ENCODE assay signal across 13 mouse cellular contexts in the genomic region with DNA sequence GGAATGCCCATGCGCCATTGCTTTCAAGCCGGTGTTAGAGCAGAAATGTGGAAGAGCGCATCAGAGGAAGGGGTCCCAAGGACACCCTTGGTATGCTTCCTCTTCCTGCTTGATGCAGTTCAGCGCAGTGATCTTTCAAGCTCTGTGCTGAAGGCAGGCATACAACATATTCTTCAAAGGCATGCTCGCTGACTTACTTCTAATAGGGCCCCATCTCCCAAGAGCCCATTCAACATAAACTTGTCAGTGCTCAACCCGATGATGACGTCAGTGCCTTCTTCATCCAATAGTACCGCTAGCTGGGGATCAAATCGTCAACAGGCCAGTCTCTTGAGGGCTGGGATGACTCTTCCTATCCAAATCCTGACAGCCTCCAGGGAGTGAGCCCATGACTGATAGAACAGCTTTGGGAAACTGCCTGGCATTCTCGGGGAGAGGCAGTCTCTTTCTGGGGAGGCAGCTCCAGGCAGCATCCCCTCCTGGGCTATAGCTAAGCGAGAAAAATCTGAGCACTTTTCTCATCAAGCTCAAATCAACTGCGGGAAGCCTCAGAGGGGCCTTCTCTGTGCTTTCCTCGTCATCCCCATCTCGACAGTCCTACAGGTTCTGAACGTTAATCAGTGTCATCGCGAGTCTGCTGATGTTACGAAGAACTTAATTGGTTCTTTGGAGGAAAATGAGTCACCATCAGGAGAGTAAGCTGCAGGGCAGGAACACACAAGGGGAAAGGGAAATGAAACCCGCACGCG.
DNase-seq lines count a peak whose midpoint lies in the region; ATAC-seq lines count a peak whose summit lies in the region.
"Had no signal": no experiment of that assay in that cellular context is flagged by ENCODE, and none has a peak within 500 bp of the region (broad histone marks: within the 10 kb centered on the region; RNA-seq: fewer than 3 reads in every experiment).

No protein-coding gene starts in this region.

- no peak overlapping the region for H3K9ac ChIP-seq in forebrain, embryonic 12.5 days
- no peak overlapping the region for H3K9ac ChIP-seq in hindbrain, embryonic 13.5 days
- H3K9ac ChIP-seq in midbrain, embryonic 14.5 days (replicated peaks; ENCODE audit: low read length): no peak overlapping the region
- H3K9ac ChIP-seq: limb, embryonic 15.5 days; lung, embryonic 14.5 days had no signal

- no peak overlapping the region for H3K4me3 ChIP-seq in forebrain, embryonic 12.5 days (replicated peaks)
- H3K4me3 ChIP-seq in forebrain, embryonic 10.5 days: no peak overlapping the region
- H3K4me3 ChIP-seq in hindbrain, embryonic 13.5 days: no peak overlapping the region
- H3K4me3 ChIP-seq in midbrain, embryonic 14.5 days (replicated peaks; ENCODE audit: low read depth, low read length): no peak overlapping the region
- H3K4me3 ChIP-seq: limb, embryonic 15.5 days had no signal

- H3K9me3 ChIP-seq in forebrain, embryonic 12.5 days: no peaks in the 10 kb centered on the region
- H3K9me3 ChIP-seq in forebrain, embryonic 10.5 days: no peaks in the 10 kb centered on the region
- H3K9me3 ChIP-seq in hindbrain, embryonic 13.5 days: no peaks in the 10 kb centered on the region
- H3K9me3 ChIP-seq in midbrain, embryonic 14.5 days (ENCODE audit: control insufficient read depth, low read length): no peaks in the 10 kb centered on the region
- H3K9me3 ChIP-seq: limb, embryonic 15.5 days had no signal

- H3K4me2 ChIP-seq in forebrain, embryonic 12.5 days: no peak overlapping the region; the same call in 1 of the 2 replicates
- no peak overlapping the region for H3K4me2 ChIP-seq in hindbrain, embryonic 13.5 days
- no peak overlapping the region for H3K4me2 ChIP-seq in midbrain, embryonic 14.5 days (ENCODE audit: low read length)
- H3K4me2 ChIP-seq: limb, embryonic 15.5 days; lung, embryonic 14.5 days had no signal

- 75% methylated on average over 21 of the region's 21 CpGs for WGBS in forebrain, embryonic 12.5 days
- WGBS in forebrain, embryonic 10.5 days: 88% methylated on average over 21 of the region's 21 CpGs
- WGBS in hindbrain, embryonic 13.5 days: 62% methylated on average over 21 of the region's 21 CpGs
- 67% methylated on average over 21 of the region's 21 CpGs for WGBS in midbrain, embryonic 14.5 days

- no peaks in the 10 kb centered on the region for H3K27me3 ChIP-seq in forebrain, embryonic 12.5 days
- no peaks in the 10 kb centered on the region for H3K27me3 ChIP-seq in forebrain, embryonic 10.5 days (ENCODE audit: poor library complexity, severe bottlenecking)
- no peaks in the 10 kb centered on the region for H3K27me3 ChIP-seq in hindbrain, embryonic 13.5 days
- H3K27me3 ChIP-seq in midbrain, embryonic 14.5 days (ENCODE audit: control insufficient read depth, insufficient read depth, low read length): no peaks in the 10 kb centered on the region
- H3K27me3 ChIP-seq: limb, embryonic 15.5 days had no signal

- H3K4me1 ChIP-seq in forebrain, embryonic 12.5 days: peaks cover 18% of the 10 kb centered on the region
- H3K4me1 ChIP-seq in forebrain, embryonic 10.5 days: peaks cover 13% of the 10 kb centered on the region
- peaks cover 49% of the 10 kb centered on the region for H3K4me1 ChIP-seq in hindbrain, embryonic 13.5 days (replicated peaks)
- peaks cover 27% of the 10 kb centered on the region for H3K4me1 ChIP-seq in midbrain, embryonic 14.5 days (ENCODE audit: control insufficient read depth, insufficient read depth, low read length)
- H3K4me1 ChIP-seq: limb, embryonic 15.5 days had no signal

- ATAC-seq in forebrain, embryonic 12.5 days (ENCODE audit: low FRiP score): no peak
- peak; percentile 19 for ATAC-seq in hindbrain, embryonic 13.5 days (ENCODE audit: low FRiP score)
- ATAC-seq in midbrain, embryonic 14.5 days (ENCODE audit: low FRiP score, low TSS enrichment): no peak
- ATAC-seq in inflammation-experienced regulatory T-cells, adult 6 months: no peak
- ATAC-seq: intestine, embryonic 16.5 days had no signal

- peak overlapping the region; percentile 56; the same call in 1 of the 2 replicates for H3K27ac ChIP-seq in forebrain, embryonic 12.5 days
- no peak overlapping the region for H3K27ac ChIP-seq in forebrain, embryonic 10.5 days
- peak overlapping the region; percentile 72 for H3K27ac ChIP-seq in hindbrain, embryonic 13.5 days
- peak overlapping the region; percentile 14; the same call in 1 of the 2 replicates for H3K27ac ChIP-seq in midbrain, embryonic 14.5 days (replicated peaks; ENCODE audit: low read depth, low read length)
- H3K27ac ChIP-seq: limb, embryonic 15.5 days had no signal

- H3K36me3 ChIP-seq in forebrain, embryonic 12.5 days (replicated peaks): no peaks in the 10 kb centered on the region
- H3K36me3 ChIP-seq in forebrain, embryonic 10.5 days (replicated peaks): no peaks in the 10 kb centered on the region
- no peaks in the 10 kb centered on the region for H3K36me3 ChIP-seq in hindbrain, embryonic 13.5 days
- H3K36me3 ChIP-seq in midbrain, embryonic 14.5 days (ENCODE audit: control insufficient read depth, insufficient read depth, low read length): no peaks in the 10 kb centered on the region
- H3K36me3 ChIP-seq: limb, embryonic 15.5 days had no signal

- no peak for DNase-seq in forebrain, embryonic 10.5 days (ENCODE audit: extremely low spot score, low spot score)
- peak; percentile 54 for DNase-seq in brain, adult 2 months (ENCODE audit: low read depth, low spot score)
- no peak for DNase-seq in midbrain, embryonic 14.5 days
- DNase-seq in cerebellum, postnatal 25 days: no peak
- no peak for DNase-seq in cerebellum, adult 9-11 months
- DNase-seq: cerebellum, postnatal 36 days; thymus, postnatal 4 days had no signal
